ENCODE assay signal across 27 mouse cellular contexts in genomic region chr19:41915294-41915693, GRCm38 (mm10). TPM values are rescaled to one million over a fixed set of nuclear protein-coding genes. Genes with fewer than 3 reads are reported as not detected.
A peak's percentile ranks its signal among the peaks of the same experiment; 100 is the strongest.
DNase-seq lines count a peak whose midpoint lies in the region; ATAC-seq and TF ChIP-seq lines count a peak whose summit lies in the region.
"Had no signal": no experiment of that assay in that cellular context is flagged by ENCODE, and none has a peak within 500 bp of the region (broad histone marks: within the 10 kb centered on the region; RNA-seq: fewer than 3 reads in every experiment).

No protein-coding gene starts in this region.

- H3K4me2 ChIP-seq in heart, embryonic 12.5 days = no peak overlapping the region
- H3K4me2 ChIP-seq in heart, postnatal 0 days (ENCODE audit: low read depth, low read length) = peak overlapping the region; percentile 92; the same call in 1 of the 2 replicates
- no peak overlapping the region for H3K4me2 ChIP-seq in hindbrain, embryonic 13.5 days
- H3K4me2 ChIP-seq: midbrain, embryonic 13.5 days; neural tube, embryonic 15.5 days had no signal

- TF ChIP-seq CTCF in heart, postnatal 0 days (IDR thresholded peaks at IDR 0.05; ENCODE audit: low read depth) = no peak
- no peak for TF ChIP-seq CTCF in heart, adult 2 months (IDR thresholded peaks at IDR 0.05)
- TF ChIP-seq CTCF in E14TG2a.4 (conservative IDR thresholded peaks at IDR 0.05; ENCODE audit: low read length) = no peak

- no peaks in the 10 kb centered on the region for H3K27me3 ChIP-seq in heart, embryonic 12.5 days (replicated peaks)
- no peaks in the 10 kb centered on the region for H3K27me3 ChIP-seq in heart, postnatal 0 days (ENCODE audit: control insufficient read depth, insufficient read depth, low read length)
- H3K27me3 ChIP-seq in heart, adult 2 months (ENCODE audit: control insufficient read depth, insufficient read depth, low read length) = no peaks in the 10 kb centered on the region
- no peaks in the 10 kb centered on the region for H3K27me3 ChIP-seq in E14TG2a.4 (ENCODE audit: insufficient read depth, low read length)
- H3K27me3 ChIP-seq in hindbrain, embryonic 13.5 days = no peaks in the 10 kb centered on the region
- H3K27me3 ChIP-seq: forebrain, embryonic 13.5 days; intestine, embryonic 15.5 days; limb, embryonic 13.5 days; liver, embryonic 13.5 days; midbrain, embryonic 13.5 days; neural tube, embryonic 15.5 days had no signal

- DNase-seq in heart, postnatal 4 days = no peak
- no peak for DNase-seq in heart, postnatal 0 days (ENCODE audit: low spot score)
- no peak for DNase-seq in heart, adult 2 months
- DNase-seq: adrenal gland, postnatal 25 days; cerebellum, adult 18-20 months; cerebellum, postnatal 10 days; gastrocnemius, postnatal 10 days; kidney, adult 8-10 months; kidney, postnatal 4 days; liver, embryonic 13.5 days; lung, embryonic 14.5 days; lung, postnatal 14 days; retina, postnatal 1 day; right cerebral cortex, postnatal 14 days; thymus, postnatal 4 days had no signal

- 0 out of 2 replicates have a peak overlapping the region, but pooled peaks have one; percentile 4 for H3K9ac ChIP-seq in heart, embryonic 12.5 days
- H3K9ac ChIP-seq in heart, postnatal 0 days (replicated peaks; ENCODE audit: low read depth, low read length) = no peak overlapping the region
- no peak overlapping the region for H3K9ac ChIP-seq in heart, adult 2 months (ENCODE audit: low read depth, low read length)
- no peak overlapping the region for H3K9ac ChIP-seq in hindbrain, embryonic 13.5 days
- H3K9ac ChIP-seq: forebrain, embryonic 13.5 days; intestine, embryonic 15.5 days; limb, embryonic 13.5 days; liver, embryonic 13.5 days; lung, embryonic 14.5 days; midbrain, embryonic 13.5 days; neural tube, embryonic 15.5 days had no signal

- peaks cover 26% of the 10 kb centered on the region for H3K4me1 ChIP-seq in heart, embryonic 12.5 days (replicated peaks)
- peaks cover 21% of the 10 kb centered on the region for H3K4me1 ChIP-seq in heart, postnatal 0 days (ENCODE audit: control insufficient read depth, insufficient read depth)
- H3K4me1 ChIP-seq in heart, adult 2 months (ENCODE audit: control insufficient read depth, insufficient read depth, low read length) = peaks cover 10% of the 10 kb centered on the region
- H3K4me1 ChIP-seq in E14TG2a.4 (replicated peaks; ENCODE audit: low read depth, low read length) = peaks cover 50% of the 10 kb centered on the region
- peaks cover 22% of the 10 kb centered on the region for H3K4me1 ChIP-seq in hindbrain, embryonic 13.5 days (replicated peaks)

- no peak for TF ChIP-seq EP300 in heart, postnatal 0 days (IDR thresholded peaks at IDR 0.05; ENCODE audit: low read depth)
- no peak for TF ChIP-seq EP300 in heart, adult 2 months (IDR thresholded peaks at IDR 0.05; ENCODE audit: insufficient read depth, low read depth, low read length)

- no peak overlapping the region; the same call in 1 of the 2 replicates for H3K4me3 ChIP-seq in heart, embryonic 12.5 days
- H3K4me3 ChIP-seq in heart, postnatal 0 days (ENCODE audit: low read depth, low read length) = no peak overlapping the region
- H3K4me3 ChIP-seq in heart, adult 2 months = no peak overlapping the region
- H3K4me3 ChIP-seq in E14TG2a.4 (replicated peaks; ENCODE audit: low read length) (peak overlapping the region; percentile 100), macrophage (ENCODE audit: inconsistent target) (peak overlapping the region; percentile 96)
- no peak overlapping the region for H3K4me3 ChIP-seq in hindbrain, embryonic 13.5 days
- H3K4me3 ChIP-seq: forebrain, embryonic 13.5 days; intestine, embryonic 15.5 days; limb, embryonic 13.5 days; midbrain, embryonic 13.5 days; neural tube, embryonic 15.5 days had no signal

- WGBS in heart, embryonic 12.5 days = 78% methylated on average over 3 of the region's 3 CpGs
- 50% methylated on average over 3 of the region's 3 CpGs for WGBS in heart, postnatal 0 days
- 62% methylated on average over 3 of the region's 3 CpGs for WGBS in heart, adult 2 months
- 65% methylated on average over 2 of the region's 3 CpGs for WGBS in macrophage (ENCODE audit: missing documents)
- 93% methylated on average over 3 of the region's 3 CpGs for WGBS in hindbrain, embryonic 13.5 days

- 0 out of 2 replicates have a peak, but pooled peaks cover 3% of the 10 kb centered on the region for H3K79me2 ChIP-seq in heart, adult 2 months (replicated peaks; ENCODE audit: control insufficient read depth, insufficient read depth, low read length)
- peaks cover 55% of the 10 kb centered on the region for H3K79me2 ChIP-seq in macrophage (ENCODE audit: inconsistent target)

- no peak overlapping the region for H3K27ac ChIP-seq in heart, embryonic 12.5 days (ENCODE audit: poor library complexity, severe bottlenecking)
- H3K27ac ChIP-seq in heart, postnatal 0 days (ENCODE audit: low read depth) = no peak overlapping the region
- no peak overlapping the region for H3K27ac ChIP-seq in heart, adult 2 months
- peak overlapping the region; percentile 94 for H3K27ac ChIP-seq in macrophage
- H3K27ac ChIP-seq in hindbrain, embryonic 13.5 days = no peak overlapping the region
- H3K27ac ChIP-seq: forebrain, embryonic 13.5 days; hindbrain, postnatal 0 days; intestine, embryonic 15.5 days; kidney, postnatal 0 days; limb, embryonic 13.5 days; liver, embryonic 13.5 days; midbrain, embryonic 13.5 days; neural tube, embryonic 15.5 days had no signal

- TF ChIP-seq POLR2A in heart, adult 2 months (IDR thresholded peaks at IDR 0.05; ENCODE audit: insufficient read depth, low read depth, low read length) = no peak

- no peaks in the 10 kb centered on the region for H3K9me3 ChIP-seq in heart, embryonic 12.5 days (replicated peaks)
- no peaks in the 10 kb centered on the region for H3K9me3 ChIP-seq in heart, postnatal 0 days (replicated peaks; ENCODE audit: control insufficient read depth, low read length)
- H3K9me3 ChIP-seq in E14TG2a.4 (ENCODE audit: low read length) = no peaks in the 10 kb centered on the region
- H3K9me3 ChIP-seq in hindbrain, embryonic 13.5 days = no peaks in the 10 kb centered on the region
- H3K9me3 ChIP-seq: forebrain, embryonic 13.5 days; intestine, embryonic 15.5 days; limb, embryonic 13.5 days; liver, embryonic 13.5 days; midbrain, embryonic 13.5 days; neural tube, embryonic 15.5 days had no signal

- no peak for ATAC-seq in heart, embryonic 12.5 days (ENCODE audit: insufficient number of reproducible peaks, low FRiP score)
- ATAC-seq in heart, postnatal 0 days (ENCODE audit: insufficient read depth, low read depth) = no peak
- no peak for ATAC-seq in hindbrain, embryonic 13.5 days (ENCODE audit: low FRiP score)
- ATAC-seq: CD4-positive, CD25-positive, alpha-beta regulatory T cell, adult 4 months; forebrain, embryonic 13.5 days; hindbrain, postnatal 0 days; intestine, embryonic 15.5 days; midbrain, embryonic 13.5 days had no signal

- H3K36me3 ChIP-seq in heart, embryonic 12.5 days = peaks cover 49% of the 10 kb centered on the region
- peaks cover 42% of the 10 kb centered on the region for H3K36me3 ChIP-seq in heart, postnatal 0 days (replicated peaks; ENCODE audit: control insufficient read depth, insufficient read depth, low read length)
- peaks cover 23% of the 10 kb centered on the region for H3K36me3 ChIP-seq in heart, adult 2 months (ENCODE audit: control insufficient read depth, insufficient read depth, low read length)
- H3K36me3 ChIP-seq in E14TG2a.4 (ENCODE audit: insufficient read depth, low read length) (peaks cover 70% of the 10 kb centered on the region), macrophage (ENCODE audit: inconsistent target) (peaks cover 15% of the 10 kb centered on the region; the same call in 1 of the 2 replicates)
- peaks cover 33% of the 10 kb centered on the region for H3K36me3 ChIP-seq in hindbrain, embryonic 13.5 days

- intact Hi-C loops in heart, adult 2 months (cut with DNase I) = no loop called here

RNA-seq across cellular contexts. Expression of gene Pgam1, which starts 3.6 kb away (rescaled TPM):
- 906 and 931 TPM in 2 replicates for polyA plus RNA-seq in heart, embryonic 12.5 days (2016; fragmentation: Nextera tagmentation; extraction: Ambion mirVana)
- 100 to 1,000 TPM; 150 to 162 TPM for total RNA-seq in heart, postnatal 4 days (2021)
- total RNA-seq in heart, postnatal 0 days (2014; rRNA removed; ENCODE audit: low replicate concordance) = 290 and 335 TPM in 2 replicates
- polyA plus RNA-seq in heart, postnatal 0 days (2015; fragmentation: Nextera tagmentation; extraction: Ambion mirVana) = 196 and 199 TPM in 2 replicates
- 100 to 1,000 TPM; 122 to 135 TPM for total RNA-seq in heart, adult 2 months (2021)
- polyA plus RNA-seq in heart, adult 2 months (2012; rRNA removed) = 111 and 162 TPM in 2 replicates
- total RNA-seq in macrophage (2018; cell fraction: chromatin; rRNA removed) = 10 to 100 TPM in 25 of 26 experiments, 1 to 10 TPM in 1; 7.5 to 76.5 (median 25.1) TPM
- total RNA-seq in macrophage (2018; cell fraction: cytosol; rRNA removed) = 100 to 1,000 TPM; 264 to 454 (median 349) TPM
- total RNA-seq in macrophage (2018; cell fraction: nucleus; rRNA removed) = 100 to 1,000 TPM in 14 of 26 experiments, 10 to 100 TPM in 12; 47.8 to 175 (median 103) TPM
- 316 to 518 TPM (median 374 TPM) in 3 replicates for polyA plus RNA-seq in macrophage (2018)
- 465 and 466 TPM in 2 replicates for polyA plus RNA-seq in hindbrain, embryonic 13.5 days (2015; fragmentation: Nextera tagmentation; extraction: Ambion mirVana)

RNA-seq across cellular contexts. Expression of gene Exosc1, which starts 17.9 kb away (rescaled TPM):
- polyA plus RNA-seq in heart, embryonic 12.5 days (2016; fragmentation: Nextera tagmentation; extraction: Ambion mirVana) = 49.2 and 52.2 TPM in 2 replicates
- total RNA-seq in heart, postnatal 4 days (2021) = 10 to 100 TPM; 18.0 to 18.2 TPM
- 1.7 and 14.9 TPM in 2 replicates for total RNA-seq in heart, postnatal 0 days (2014; rRNA removed; ENCODE audit: low replicate concordance)
- 32.1 and 32.6 TPM in 2 replicates for polyA plus RNA-seq in heart, postnatal 0 days (2015; fragmentation: Nextera tagmentation; extraction: Ambion mirVana)
- total RNA-seq in heart, adult 2 months (2021) = 10 to 100 TPM; 13.2 to 13.9 TPM
- 9.8 and 9.9 TPM in 2 replicates for polyA plus RNA-seq in heart, adult 2 months (2012; rRNA removed)
- 10 to 100 TPM in 19 of 26 experiments, 1 to 10 TPM in 7; 3.9 to 35.7 (median 16.0) TPM for total RNA-seq in macrophage (2018; cell fraction: chromatin; rRNA removed)
- total RNA-seq in macrophage (2018; cell fraction: cytosol; rRNA removed) = 10 to 100 TPM; 10.2 to 27.9 (median 20.5) TPM
- total RNA-seq in macrophage (2018; cell fraction: nucleus; rRNA removed) = 10 to 100 TPM in 17 of 26 experiments, 1 to 10 TPM in 9; 5.3 to 35.8 (median 13.5) TPM
- polyA plus RNA-seq in macrophage (2018) = 15.3 to 37.7 TPM (median 36.0 TPM) in 3 replicates
- 65.8 and 67.0 TPM in 2 replicates for polyA plus RNA-seq in hindbrain, embryonic 13.5 days (2015; fragmentation: Nextera tagmentation; extraction: Ambion mirVana)

RNA-seq across cellular contexts. Expression of gene Zdhhc16, which starts 18.0 kb away (rescaled TPM):
- 55.2 and 58.1 TPM in 2 replicates for polyA plus RNA-seq in heart, embryonic 12.5 days (2016; fragmentation: Nextera tagmentation; extraction: Ambion mirVana)
- total RNA-seq in heart, postnatal 4 days (2021) = 10 to 100 TPM; 30.7 to 31.7 TPM
- 44.3 and 53.2 TPM in 2 replicates for total RNA-seq in heart, postnatal 0 days (2014; rRNA removed; ENCODE audit: low replicate concordance)
- 37.3 and 38.3 TPM in 2 replicates for polyA plus RNA-seq in heart, postnatal 0 days (2015; fragmentation: Nextera tagmentation; extraction: Ambion mirVana)
- 10 to 100 TPM; 12.3 to 14.6 TPM for total RNA-seq in heart, adult 2 months (2021)
- 40.3 and 53.3 TPM in 2 replicates for polyA plus RNA-seq in heart, adult 2 months (2012; rRNA removed)
- total RNA-seq in macrophage (2018; cell fraction: chromatin; rRNA removed) = 10 to 100 TPM; 30.4 to 96.2 (median 73.6) TPM
- 10 to 100 TPM; 20.2 to 31.1 (median 25.7) TPM for total RNA-seq in macrophage (2018; cell fraction: cytosol; rRNA removed)
- total RNA-seq in macrophage (2018; cell fraction: nucleus; rRNA removed) = 10 to 100 TPM; 27.2 to 91.0 (median 47.7) TPM
- 17.4 to 32.6 TPM (median 29.9 TPM) in 3 replicates for polyA plus RNA-seq in macrophage (2018)
- 78.8 and 80.7 TPM in 2 replicates for polyA plus RNA-seq in hindbrain, embryonic 13.5 days (2015; fragmentation: Nextera tagmentation; extraction: Ambion mirVana)

RNA-seq across cellular contexts. Expression of gene Rrp12, which starts 19.3 kb away (rescaled TPM):
- 16.9 TPM in 2 replicates for polyA plus RNA-seq in heart, embryonic 12.5 days (2016; fragmentation: Nextera tagmentation; extraction: Ambion mirVana)
- 10 to 100 TPM; 19.9 to 23.4 TPM for total RNA-seq in heart, postnatal 4 days (2021)
- 4.5 and 7.7 TPM in 2 replicates for total RNA-seq in heart, postnatal 0 days (2014; rRNA removed; ENCODE audit: low replicate concordance)
- polyA plus RNA-seq in heart, postnatal 0 days (2015; fragmentation: Nextera tagmentation; extraction: Ambion mirVana) = 4.8 and 7.7 TPM in 2 replicates
- 10 to 100 TPM; 13.7 to 17.4 TPM for total RNA-seq in heart, adult 2 months (2021)
- polyA plus RNA-seq in heart, adult 2 months (2012; rRNA removed) = 6.6 and 6.9 TPM in 2 replicates
- total RNA-seq in macrophage (2018; cell fraction: chromatin; rRNA removed) = 10 to 100 TPM in 7 of 26 experiments, 1 to 10 TPM in 19; 2.3 to 18.2 (median 8.3) TPM
- total RNA-seq in macrophage (2018; cell fraction: cytosol; rRNA removed) = 1 to 10 TPM; 3.5 to 6.7 (median 5.1) TPM
- total RNA-seq in macrophage (2018; cell fraction: nucleus; rRNA removed) = 10 to 100 TPM in 2 of 26 experiments, 1 to 10 TPM in 24; 2.5 to 18.5 (median 5.6) TPM
- 3.8 to 15.5 TPM (median 6.8 TPM) in 3 replicates for polyA plus RNA-seq in macrophage (2018)
- 15.6 and 15.7 TPM in 2 replicates for polyA plus RNA-seq in hindbrain, embryonic 13.5 days (2015; fragmentation: Nextera tagmentation; extraction: Ambion mirVana)

Comparison
In these comparisons a context has a peak if more than half of its experiments do, and no peak if none do; other contexts are left out.
1. H3K4me3 ChIP-seq: peak in E14TG2a.4 (single experiment) and macrophage (single experiment); none in heart, embryonic 12.5 days (single experiment), heart, postnatal 0 days (single experiment), heart, adult 2 months (single experiment) and hindbrain, embryonic 13.5 days (single experiment).